Mouse (Mus musculus) cortical plate, adult 2 months (tissue): Measurements from ENCODE around the gene Mfap1b.
"Not testable (repeated sequence)": the region's sequence is repeated elsewhere in the genome, so short reads cannot be mapped to it uniquely, and the experiment has no call there.

Experiments
- CTCF ChIP-seq: fragments of 200-500 bp; IDR thresholded peaks from 2 replicates; pipeline ENCODE4 v1.5.1; 2011; ENCODE audit warnings: mild to moderate bottlenecking, control low read depth, low read length; ENCODE audit not compliant: insufficient read depth; ENCODE audit errors: extremely low read depth
- POLR2A ChIP-seq: fragments of 200-500 bp; IDR thresholded peaks from 2 replicates; pipeline ENCODE4 v1.6.1; 2011; ENCODE audit warnings: mild to moderate bottlenecking, low read length, control low read depth; ENCODE audit not compliant: insufficient read depth; ENCODE audit errors: extremely low read depth

GRCm38 (mm10) chr2:121473301-121474179, at the start of gene Mfap1b:
- TF ChIP-seq POLR2A = peak; percentile 91
- not testable (repeated sequence) for TF ChIP-seq CTCF
